Mouse (Mus musculus) C2C12 (cell line): ENCODE data around the gene Gatb. TPM values are rescaled to one million over a fixed set of nuclear protein-coding genes. Genes with fewer than 3 reads are reported as not detected.

Experiments used
- H3K27me3 ChIP-seq: one replicate; pipeline ENCODE4 v1.6.1; 2011; ENCODE audit not compliant: control insufficient read depth, insufficient read depth, insufficient read length
- H3K36me3 ChIP-seq: one replicate; pipeline ENCODE4 v1.6.1; 2011; ENCODE audit not compliant: control insufficient read depth, insufficient read depth
- H3K4me3 ChIP-seq: one replicate; pipeline ENCODE4 v1.5.1; 2011; ENCODE audit warnings: mild to moderate bottlenecking, control low read depth; ENCODE audit not compliant: poor library complexity, insufficient read depth, severe bottlenecking
- H3K79me2 ChIP-seq: one replicate; pipeline ENCODE4 v1.6.1; 2011; ENCODE audit not compliant: control insufficient read depth, insufficient read depth
- H3K79me3 ChIP-seq: one replicate; pipeline ENCODE4 v1.6.1; 2011; ENCODE audit warnings: low read depth, control low read depth
- H3ac ChIP-seq: one replicate; pipeline ENCODE3; 2011; ENCODE audit warnings: low read depth; ENCODE audit not compliant: control insufficient read depth, insufficient read length
- CEBPB ChIP-seq: IDR thresholded peaks from one replicate; pipeline ENCODE4 v1.6.1; 2011; ENCODE audit warnings: low read depth, mild to moderate bottlenecking, control low read depth, moderate library complexity
- CTCF ChIP-seq: IDR thresholded peaks from one replicate; pipeline ENCODE4 v1.5.1; 2011; ENCODE audit not compliant: control insufficient read depth, insufficient read depth, insufficient read length
- FOSL1 ChIP-seq: IDR thresholded peaks from one replicate; pipeline ENCODE4 v1.8.0; 2011; ENCODE audit warnings: mild to moderate bottlenecking, low read length; ENCODE audit not compliant: poor library complexity, insufficient read depth, severe bottlenecking
- MAX ChIP-seq: IDR thresholded peaks from one replicate; pipeline ENCODE4 v1.6.1; 2011; ENCODE audit warnings: mild to moderate bottlenecking, control low read depth
- MYOD1 ChIP-seq: IDR thresholded peaks from one replicate; pipeline ENCODE4 v1.6.1; 2011; ENCODE audit warnings: low read depth; ENCODE audit not compliant: control insufficient read depth, insufficient read length
- MYOG ChIP-seq: IDR thresholded peaks from one replicate; pipeline ENCODE4 v1.6.1; 2011; ENCODE audit not compliant: control insufficient read depth, insufficient read length; ENCODE audit errors: extremely low read depth
- USF1 ChIP-seq: IDR thresholded peaks from one replicate; pipeline ENCODE4 v1.6.1; 2011; ENCODE audit warnings: low read depth, mild to moderate bottlenecking, control low read depth, moderate library complexity
- long read RNA-seq, 2 experiments: library from polyadenylated mRNA; unstranded; transcript quantifications; one replicate each; pipeline ENCODE4 v2.0.0; 2019 to 2020
- polyA plus RNA-seq: library from polyadenylated mRNA; unstranded; fragments of >200 nt; fragmentation: generic; extraction: Trizol; gene quantifications from one replicate; pipeline ENCODE4 v1.2.1, GENCODE M21; 2012; ENCODE audit warnings: missing spikeins

Gene Gatb
- polyA plus RNA-seq = 12.2 TPM
- long read RNA-seq, experiment 1, transcript Gatb-204 (13 exons, 3,469 nt) = major isoform, 9 of 13 reads
- long read RNA-seq, experiment 1, partial matches to known transcripts = 3 of 13 reads
- long read RNA-seq, experiment 1, other reads (novel, unspliced or antisense) = 1 of 13 reads
- long read RNA-seq, experiment 2, transcript Gatb-204 (13 exons, 3,469 nt) = major isoform, 80 of 101 reads
- long read RNA-seq, experiment 2, partial matches to known transcripts = 0 of 101 reads
- long read RNA-seq, experiment 2, other reads (novel, unspliced or antisense) = 16 of 101 reads

- Histone ChIP-seq H3K79me2 (no peaks in the 10 kb centered on the region), H3K4me3 (peak within 1 kb of the TSS; percentile 78)
- TF ChIP-seq USF1 (peak; percentile 98), MAX (no peak), CTCF (peak; percentile 18)
Measured at GRCm38 (mm10) chr3:85573864-85574830, at the start of gene Gatb. Gene Gatb, plus strand, starts transcription at chr3:85574119.

GRCm38 (mm10) chr3:85530601-85531161, 43.2 kb upstream of the Gatb start:
- peaks cover 3% of the 10 kb centered on the region for H3K27me3 ChIP-seq
- no peak overlapping the region for H3K4me3 ChIP-seq

More at GRCm38 (mm10) chr3:85573864-85574830, at the start of gene Gatb:
- Histone ChIP-seq H3K27me3 (no peaks in the 10 kb centered on the region), H3K36me3 (no peaks in the 10 kb centered on the region), H3K79me3 (no peaks in the 10 kb centered on the region), H3ac (peak within 1 kb of the TSS; percentile 69)

GRCm38 (mm10) chr3:85532376-85532775, 41.5 kb upstream of the Gatb start:
- no peak for TF ChIP-seq MYOD1
- TF ChIP-seq CEBPB = no peak
- no peak for TF ChIP-seq FOSL1
- no peak for TF ChIP-seq USF1
- no peak for TF ChIP-seq MYOG
- TF ChIP-seq CTCF = no peak
- TF ChIP-seq MAX = no peak
- H3K36me3 ChIP-seq = no peaks in the 10 kb centered on the region
- no peak overlapping the region for H3K4me3 ChIP-seq
- H3K27me3 ChIP-seq = no peaks in the 10 kb centered on the region
- no peaks in the 10 kb centered on the region for H3K79me2 ChIP-seq
- H3ac ChIP-seq = no peak overlapping the region
- no peaks in the 10 kb centered on the region for H3K79me3 ChIP-seq

More at GRCm38 (mm10) chr3:85530601-85531161, 43.2 kb upstream of the Gatb start:
- TF ChIP-seq CEBPB = no peak
- no peak for TF ChIP-seq USF1
- no peak for TF ChIP-seq FOSL1
- no peak for TF ChIP-seq MAX
- TF ChIP-seq MYOG = no peak
- TF ChIP-seq MYOD1 = no peak
- no peak for TF ChIP-seq CTCF
- H3K79me3 ChIP-seq = no peaks in the 10 kb centered on the region
- H3K79me2 ChIP-seq = no peaks in the 10 kb centered on the region
- H3ac ChIP-seq = no peak overlapping the region
- H3K36me3 ChIP-seq = no peaks in the 10 kb centered on the region

- Histone ChIP-seq H3K4me3 (no peak overlapping the region), H3K27me3 (no peaks in the 10 kb centered on the region), H3K79me2 (no peaks in the 10 kb centered on the region), H3K36me3 (no peaks in the 10 kb centered on the region), H3K79me3 (no peaks in the 10 kb centered on the region), H3ac (no peak overlapping the region)
- no peak for TF ChIP-seq CEBPB
- TF ChIP-seq CTCF = no peak
- no peak for TF ChIP-seq MYOD1
- TF ChIP-seq MYOG = no peak
- TF ChIP-seq FOSL1 = no peak
- no peak for TF ChIP-seq USF1
- no peak for TF ChIP-seq MAX
Measured at GRCm38 (mm10) chr3:85535042-85535441, 38.9 kb upstream of the Gatb start.

GRCm38 (mm10) chr3:85535621-85536520, 38.0 kb upstream of the Gatb start:
- no peak for TF ChIP-seq MAX
- Histone ChIP-seq H3K79me2 (no peaks in the 10 kb centered on the region), H3K27me3 (no peaks in the 10 kb centered on the region), H3K79me3 (no peaks in the 10 kb centered on the region), H3ac (no peak overlapping the region), H3K4me3 (no peak overlapping the region), H3K36me3 (no peaks in the 10 kb centered on the region)
